Mouse (Mus musculus): ENCODE results near the gene Csrnp2. TPM values are rescaled to one million over a fixed set of nuclear protein-coding genes. Genes with fewer than 3 reads are reported as not detected.

Csrnp2 gene
- polyA plus RNA-seq, 1 experiment from 2014 or later = 20.4 TPM

DNA sequence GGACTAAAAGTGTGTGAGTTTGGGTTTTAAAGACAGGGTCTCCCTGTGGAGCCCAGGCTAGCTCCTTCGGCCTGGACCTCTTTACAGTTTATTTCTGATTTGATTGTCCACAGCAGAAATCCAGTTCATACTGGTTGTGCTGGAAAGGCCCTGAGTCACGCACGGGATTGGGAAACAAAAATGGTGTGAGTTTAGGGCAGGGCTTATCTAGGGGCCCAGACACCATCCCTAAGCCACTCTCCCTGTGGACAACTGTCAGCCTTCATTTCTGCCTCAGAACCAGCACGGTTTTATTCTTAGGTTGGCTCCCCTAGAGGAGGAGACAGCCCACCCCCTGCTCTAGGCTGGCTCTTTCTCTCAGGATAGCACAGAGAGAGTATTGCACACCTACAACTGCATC, 62.1 kb downstream of the Csrnp2 start:
- no peak for DNase-seq (ENCODE audit: low spot score, missing footprints)
- H3K36me3 ChIP-seq (ENCODE audit: control insufficient read depth, insufficient read depth, low read length) = no peaks in the 10 kb centered on the region
- H3K9me3 ChIP-seq (ENCODE audit: control insufficient read depth, low read length) = no peaks in the 10 kb centered on the region

GRCm38 (mm10) chr15:100429959-100430565, 65.2 kb downstream of the Csrnp2 start:
- H3K27me3 ChIP-seq (ENCODE audit: control insufficient read depth, insufficient read depth, low read length) = peaks cover 3% of the 10 kb centered on the region
- no peak overlapping the region for H3K9ac ChIP-seq (ENCODE audit: low read length)
- H3K4me2 ChIP-seq = no peak overlapping the region
- DNase-seq (ENCODE audit: low spot score, missing footprints) (no peak), ATAC-seq (ENCODE audit: low FRiP score) (no peak)
- H3K4me3 ChIP-seq (ENCODE audit: low read depth, low read length) = no peak overlapping the region
- H3K27ac ChIP-seq (ENCODE audit: low read depth, low read length) = no peak overlapping the region
- H3K9me3 ChIP-seq (ENCODE audit: control insufficient read depth, low read length) = no peaks in the 10 kb centered on the region
- WGBS = 82% methylated on average over 11 of the region's 11 CpGs
- H3K36me3 ChIP-seq (ENCODE audit: control insufficient read depth, insufficient read depth, low read length) = no peaks in the 10 kb centered on the region
- no peaks in the 10 kb centered on the region for H3K4me1 ChIP-seq (ENCODE audit: control insufficient read depth, insufficient read depth, low read length)

More for the DNA sequence above, 62.1 kb downstream of the Csrnp2 start:
- Histone ChIP-seq H3K4me3 (ENCODE audit: low read depth, low read length) (no peak overlapping the region), H3K27me3 (ENCODE audit: control insufficient read depth, insufficient read depth, low read length) (no peaks in the 10 kb centered on the region), H3K4me2 (no peak overlapping the region), H3K4me1 (ENCODE audit: control insufficient read depth, insufficient read depth, low read length) (no peaks in the 10 kb centered on the region), H3K27ac (ENCODE audit: low read depth, low read length) (no peak overlapping the region), H3K9ac (ENCODE audit: low read length) (no peak overlapping the region)
- ATAC-seq (ENCODE audit: low FRiP score) = no peak
- 65% methylated on average over 4 of the region's 4 CpGs for WGBS

Other genes with a start within 250 kb of the Csrnp2 start
- gene Tmprss12, start 214.7 kb downstream of the Csrnp2 start, polyA plus RNA-seq (2014; fragmentation: Nextera tagmentation; extraction: Ambion mirVana) = 0.10 TPM in 1 of 2 replicates, not detected in the other
- gene Mettl7a1, start 191.3 kb downstream of the Csrnp2 start, polyA plus RNA-seq (2014; fragmentation: Nextera tagmentation; extraction: Ambion mirVana) = 4.0 and 5.1 TPM in 2 replicates
- gene Mettl7a3, start 160.6 kb downstream of the Csrnp2 start, polyA plus RNA-seq (2014; fragmentation: Nextera tagmentation; extraction: Ambion mirVana) = not detected in 2 replicates
- not detected in 2 replicates for gene Methig1, start 142.3 kb downstream of the Csrnp2 start, polyA plus RNA-seq (2014; fragmentation: Nextera tagmentation; extraction: Ambion mirVana)
- gene Mettl7a2, start 142.3 kb downstream of the Csrnp2 start, polyA plus RNA-seq (2014; fragmentation: Nextera tagmentation; extraction: Ambion mirVana) = not detected in 2 replicates
- gene Higd1c, start 130.9 kb downstream of the Csrnp2 start, polyA plus RNA-seq (2014; fragmentation: Nextera tagmentation; extraction: Ambion mirVana) = not detected in 2 replicates
- gene Gm5475, start 73.3 kb downstream of the Csrnp2 start, polyA plus RNA-seq (2014; fragmentation: Nextera tagmentation; extraction: Ambion mirVana) = not detected in 2 replicates
- 18.2 and 22.2 TPM in 2 replicates for gene Slc11a2, start 70.4 kb downstream of the Csrnp2 start, polyA plus RNA-seq (2014; fragmentation: Nextera tagmentation; extraction: Ambion mirVana)
- 41.0 and 42.5 TPM in 2 replicates for gene Letmd1, start 26.5 kb downstream of the Csrnp2 start, polyA plus RNA-seq (2014; fragmentation: Nextera tagmentation; extraction: Ambion mirVana)
- gene Tfcp2, start 56.5 kb upstream of the Csrnp2 start, polyA plus RNA-seq (2014; fragmentation: Nextera tagmentation; extraction: Ambion mirVana) = 27.7 and 29.9 TPM in 2 replicates
- 15.0 and 15.6 TPM in 2 replicates for gene Pou6f1, start 104.5 kb upstream of the Csrnp2 start, polyA plus RNA-seq (2014; fragmentation: Nextera tagmentation; extraction: Ambion mirVana)
- 258 and 272 TPM in 2 replicates for gene Dazap2, start 119.9 kb upstream of the Csrnp2 start, polyA plus RNA-seq (2014; fragmentation: Nextera tagmentation; extraction: Ambion mirVana)
- gene Smagp, start 141.5 kb upstream of the Csrnp2 start, polyA plus RNA-seq (2014; fragmentation: Nextera tagmentation; extraction: Ambion mirVana) = 3.8 and 3.9 TPM in 2 replicates
- gene Bin2, start 174.1 kb upstream of the Csrnp2 start, polyA plus RNA-seq (2014; fragmentation: Nextera tagmentation; extraction: Ambion mirVana) = 3.4 TPM in 2 replicates
- 1.1 and 1.4 TPM in 2 replicates for gene Cela1, start 192.4 kb upstream of the Csrnp2 start, polyA plus RNA-seq (2014; fragmentation: Nextera tagmentation; extraction: Ambion mirVana)
- 0.04 TPM in 1 of 2 replicates, not detected in the other for gene Galnt6, start 233.9 kb upstream of the Csrnp2 start, polyA plus RNA-seq (2014; fragmentation: Nextera tagmentation; extraction: Ambion mirVana)